Mouse (Mus musculus) embryo, embryonic 11.5 days (tissue): ENCODE measurements around the gene Zfp319.

Experiments
- DNase-seq: peaks from one replicate; pipeline ENCODE4 v3.0.0-alpha.2; 2012; ENCODE audit warnings: low read depth, low spot score

The Zfp319 gene

GRCm38 (mm10) chr8:95310342-95310970 is 21.3 kb downstream of the Zfp319 start, which contains the start of gene Tepp:
Gene Tepp (plus strand): TSS chr8:95310566.
- no peak for DNase-seq

- DNase-seq, result no peak
Observed at GRCm38 (mm10) chr8:95306431-95306830, 25.3 kb downstream of the Zfp319 start, which contains the start of gene Cngb1. Gene Cngb1 (minus strand): TSS chr8:95306585.

DNA sequence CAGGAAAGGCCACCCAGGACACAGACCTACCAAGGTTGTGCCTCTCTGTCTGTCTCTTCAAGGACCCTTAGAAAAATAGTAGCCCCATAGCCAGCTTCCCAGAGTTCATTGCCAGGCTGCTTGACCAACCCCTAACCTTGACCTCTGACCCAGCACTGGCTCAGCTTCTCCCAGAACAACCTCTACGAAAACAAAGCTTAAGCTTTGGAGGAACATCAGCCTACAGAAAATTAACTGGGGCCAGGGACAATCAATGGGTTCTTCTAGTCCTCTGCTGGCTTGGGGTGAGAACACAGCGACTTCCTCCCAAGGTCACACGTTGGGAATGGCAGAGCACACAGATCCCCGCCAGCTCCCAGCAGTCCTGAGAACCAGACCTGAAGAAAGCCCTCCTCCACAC is 26.2 kb downstream of the Zfp319 start:
- no peak for DNase-seq

DNA sequence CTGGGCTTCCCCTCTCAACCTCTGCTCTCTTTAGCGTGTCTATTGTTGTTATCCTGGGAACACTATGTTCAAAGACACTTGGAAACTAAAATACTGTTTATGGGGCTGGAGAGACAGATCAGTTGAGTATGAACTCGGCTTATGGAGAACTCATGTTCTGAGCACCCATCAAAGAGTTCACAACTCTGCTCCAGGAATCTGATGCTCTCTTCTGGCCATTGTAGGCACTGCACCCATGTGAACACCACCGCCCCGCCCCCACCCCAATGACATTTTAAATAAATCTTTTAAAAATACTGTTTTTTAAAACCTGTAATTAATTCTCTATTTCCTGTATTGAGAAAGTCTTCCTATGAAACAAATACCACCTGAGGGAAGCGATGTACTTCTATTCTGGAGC is 29.3 kb downstream of the Zfp319 start:
- DNase-seq, result peak; percentile 17

GRCm38 (mm10) chr8:95293891-95294290 is 37.9 kb downstream of the Zfp319 start:
- DNase-seq, result no peak

GRCm38 (mm10) chr8:95293172-95293571 is 38.6 kb downstream of the Zfp319 start:
- DNase-seq, result no peak

DNA sequence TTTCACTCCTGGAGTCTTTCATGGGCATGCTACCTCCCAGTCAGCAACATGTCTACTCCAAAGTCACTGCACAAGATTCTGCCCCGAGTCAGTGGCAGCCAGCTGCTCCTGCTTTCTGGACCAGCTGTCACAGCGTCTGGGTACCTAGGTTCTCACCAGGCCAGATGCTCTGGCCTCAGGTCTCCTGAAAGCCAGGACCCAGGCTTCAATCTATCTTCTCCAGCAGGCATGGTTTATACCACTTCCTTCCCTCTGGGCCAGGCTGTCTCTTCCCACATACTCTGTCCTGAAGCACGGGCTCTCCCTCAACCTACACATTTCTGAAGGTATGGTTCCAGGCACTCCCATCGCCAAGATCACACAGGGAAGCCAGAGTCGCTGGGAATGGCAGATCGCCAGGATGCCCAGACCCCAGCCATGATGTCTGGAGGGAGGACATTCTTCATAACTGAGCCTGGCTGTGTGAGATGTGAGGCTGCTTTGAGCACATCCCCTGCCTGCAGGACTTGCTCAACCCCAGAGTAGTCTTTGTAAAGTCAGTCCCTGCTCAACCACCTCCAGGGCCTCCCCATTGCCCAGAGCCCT is 42.6 kb downstream of the Zfp319 start:
- DNase-seq, result no peak

GRCm38 (mm10) chr8:95281493-95281892 is 50.3 kb downstream of the Zfp319 start:
- DNase-seq, result no peak
